Mouse (Mus musculus): ENCODE results near the gene Gm47841.

Gene Gm47841

GRCm38 (mm10) chr15:101042613-101043012 lies 4.6 kb downstream of the Gm47841 start:
- peak; percentile 81 for DNase-seq (ENCODE audit: low spot score)

- no peak for DNase-seq (ENCODE audit: low spot score)
Measured at GRCm38 (mm10) chr15:101041966-101042365, 5.2 kb downstream of the Gm47841 start.

GRCm38 (mm10) chr15:101039651-101040050 lies 7.5 kb downstream of the Gm47841 start:
- DNase-seq (ENCODE audit: low spot score): no peak

DNA sequence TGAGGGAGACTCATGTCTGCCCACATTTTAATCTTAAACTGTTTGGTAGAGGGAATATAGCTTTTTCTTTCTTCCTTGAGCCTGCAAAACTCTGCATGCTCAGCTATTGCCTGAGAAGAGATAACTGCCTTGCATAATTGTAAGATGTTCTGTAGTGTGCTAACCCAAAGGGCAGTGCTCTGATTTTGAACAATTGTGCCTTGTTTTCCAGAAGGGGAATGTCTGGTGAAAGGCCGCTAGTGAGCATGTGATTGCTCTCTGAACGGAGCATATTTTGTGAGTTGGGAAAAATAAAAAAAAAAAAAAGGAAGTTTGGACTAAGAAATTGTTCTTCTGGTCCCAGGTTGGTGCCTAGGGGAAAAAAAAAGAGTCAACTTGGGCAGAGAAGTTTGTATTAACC lies 18.2 kb downstream of the Gm47841 start:
- no peak for DNase-seq (ENCODE audit: low spot score)

DNA sequence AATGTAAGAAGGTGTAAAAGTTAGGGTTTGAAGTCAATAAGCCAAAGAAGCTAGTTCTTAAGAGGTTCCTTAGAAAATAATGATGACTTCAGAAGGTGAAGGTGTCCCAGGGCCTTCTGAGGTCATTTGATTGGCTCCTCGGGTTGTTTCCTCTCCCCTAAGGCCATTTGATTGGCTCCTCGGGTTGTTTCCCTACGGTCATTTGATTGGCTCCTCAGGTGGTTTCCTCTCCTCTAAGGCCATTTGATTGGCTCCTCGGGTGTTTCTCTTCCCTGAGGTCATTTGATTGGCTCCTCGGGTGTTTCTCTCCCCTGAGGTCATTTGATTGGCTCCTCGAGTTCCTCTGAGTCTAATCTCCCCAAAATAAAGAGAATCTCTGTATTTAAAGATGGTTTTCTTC lies 35.8 kb downstream of the Gm47841 start:
- DNase-seq (ENCODE audit: low spot score): no peak

DNA sequence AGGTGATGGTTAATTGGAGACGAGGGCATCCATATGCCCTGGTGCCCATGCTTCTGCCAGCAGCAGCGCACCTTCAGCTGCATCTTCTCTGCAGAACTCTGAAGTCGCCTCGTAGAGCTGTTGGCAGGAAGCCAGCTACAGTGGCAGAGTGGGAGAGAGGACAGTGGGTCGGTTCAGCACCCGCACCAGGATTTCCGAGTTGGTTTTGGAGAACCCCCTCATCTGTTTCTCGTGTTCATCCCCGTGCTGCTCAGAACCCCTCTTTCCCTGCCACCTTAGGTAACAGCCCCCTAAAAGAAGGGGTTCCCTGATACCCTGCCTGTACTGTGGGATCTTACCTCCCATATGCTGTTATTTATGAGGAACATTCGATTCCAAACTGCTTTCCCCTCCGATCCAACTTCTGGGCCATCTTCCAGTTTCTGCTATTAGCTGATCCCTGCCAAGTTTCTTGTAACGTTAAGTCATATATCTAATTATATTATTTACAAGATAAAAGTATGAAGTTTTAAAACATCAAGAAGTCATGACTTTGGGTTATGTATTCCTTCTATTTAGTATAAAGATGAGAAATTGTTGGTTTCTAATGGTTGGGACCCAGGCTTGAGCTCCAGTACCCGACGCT lies 38.7 kb downstream of the Gm47841 start:
- peak; percentile 55 for DNase-seq (ENCODE audit: low spot score)

DNA sequence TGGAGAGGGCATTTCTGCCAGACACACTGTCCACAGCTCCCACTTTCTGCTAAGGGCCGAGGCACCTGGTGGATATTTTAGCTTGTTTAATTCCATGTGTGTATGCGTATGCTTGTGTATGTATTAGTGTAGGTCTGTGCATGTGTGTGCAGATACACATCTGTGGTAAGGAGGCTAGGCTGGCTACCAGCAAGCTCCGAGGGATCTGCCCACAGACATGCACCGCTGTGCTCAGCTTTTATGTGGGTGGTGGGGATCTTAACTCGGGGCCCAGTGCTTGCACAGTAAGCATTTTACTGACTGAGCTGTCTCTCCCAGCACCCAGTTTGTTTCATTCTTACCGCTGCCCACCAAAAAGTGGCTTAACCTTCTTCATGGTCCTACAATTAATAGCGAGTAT lies 40.0 kb downstream of the Gm47841 start:
- no peak for DNase-seq (ENCODE audit: low spot score)

- peak; percentile 61 for DNase-seq (ENCODE audit: low spot score)
Measured at GRCm38 (mm10) chr15:101006251-101007040, 40.8 kb downstream of the Gm47841 start.

GRCm38 (mm10) chr15:101005717-101006116 lies 41.5 kb downstream of the Gm47841 start:
- DNase-seq (ENCODE audit: low spot score): no peak

DNA sequence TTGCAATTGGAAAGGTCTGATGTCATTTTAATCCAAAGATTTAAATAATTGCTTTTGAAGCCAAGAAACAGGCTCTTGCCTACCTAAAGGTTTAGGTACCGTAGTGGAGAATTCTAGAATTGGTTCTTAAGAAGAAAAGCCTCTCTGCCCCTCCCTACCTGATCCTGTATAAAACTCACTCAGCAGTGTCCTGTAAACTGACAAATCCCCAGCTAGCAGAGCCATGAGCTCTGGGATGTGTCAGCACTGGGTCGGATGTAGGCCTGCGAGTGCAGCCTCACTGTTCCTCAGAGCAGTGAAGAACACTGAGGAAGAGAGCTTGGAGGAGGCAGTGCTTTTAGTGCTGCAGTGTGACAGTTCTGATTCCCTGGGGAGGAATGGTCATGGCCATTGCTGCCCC lies 42.7 kb downstream of the Gm47841 start:
- no peak for DNase-seq (ENCODE audit: low spot score)

DNA sequence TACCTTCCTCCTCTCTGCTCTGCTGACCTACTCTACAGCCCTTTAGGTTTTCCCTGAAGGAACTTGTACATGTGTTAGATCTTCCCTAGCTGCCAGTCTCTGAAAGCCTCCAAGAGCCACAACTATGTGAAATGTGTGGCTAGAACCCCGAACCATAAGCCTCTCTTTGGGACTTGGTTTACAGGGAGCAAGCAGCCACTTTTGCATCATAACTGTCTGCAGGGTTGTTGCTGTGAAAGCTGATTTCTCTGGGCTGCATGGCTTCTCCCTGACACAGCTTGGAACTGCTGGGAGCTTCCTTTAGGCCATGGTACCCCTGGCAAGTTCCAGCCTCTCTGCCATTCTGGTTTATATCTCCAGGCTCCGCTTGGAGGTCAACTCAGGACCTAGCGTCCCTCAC lies 44.7 kb downstream of the Gm47841 start:
- no peak for DNase-seq (ENCODE audit: low spot score)

DNA sequence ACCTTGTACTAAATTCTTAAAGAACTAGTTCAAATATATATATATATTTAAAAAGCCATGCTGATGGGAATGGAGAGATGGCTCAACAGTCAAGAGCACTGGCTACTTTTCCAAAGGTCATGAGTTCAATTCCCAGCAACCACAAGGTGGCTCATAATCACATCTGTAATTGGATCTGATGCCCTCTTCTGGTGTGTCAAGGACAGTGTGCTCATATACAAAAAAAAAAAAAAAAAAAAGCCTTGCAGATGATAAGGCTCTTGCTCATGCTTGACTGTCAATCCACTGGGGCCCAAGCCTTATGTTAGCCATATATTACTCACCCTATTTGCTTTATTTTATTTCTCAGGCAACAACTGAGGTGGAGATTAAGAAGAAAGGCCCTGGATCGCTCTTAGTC lies 45.5 kb downstream of the Gm47841 start:
- no peak for DNase-seq (ENCODE audit: low spot score)

- DNase-seq (ENCODE audit: low spot score): no peak
Measured at GRCm38 (mm10) chr15:100997090-100997489, 50.1 kb downstream of the Gm47841 start.
